Mouse (Mus musculus) kidney, postnatal 0 days (tissue): ENCODE data around the gene Ints6. TPM values are rescaled to one million over a fixed set of nuclear protein-coding genes. Genes with fewer than 3 reads are reported as not detected.

ENCODE experiments used
- ATAC-seq: fragments of 200-750 bp; cut with Nextera tagmentation; replicated peaks from 2 replicates; pipeline ENCODE4 v1.8.0; 2017; ENCODE audit warnings: low read depth, moderate number of reproducible peaks, moderate TSS enrichment, moderate library complexity; ENCODE audit not compliant: low FRiP score
- DNase-seq: peaks from one replicate; pipeline ENCODE4 v3.0.0-alpha.2; 2016; ENCODE audit warnings: low spot score
- H3K27ac ChIP-seq: fragments of 300-500 bp; sonication (generic); 2 replicates; pipeline ENCODE4 v1.5.1; 2014; ENCODE audit warnings: mild to moderate bottlenecking
- H3K27me3 ChIP-seq: fragments of 300-500 bp; sonication (generic); 2 replicates; pipeline ENCODE4 v1.6.1; 2014; ENCODE audit warnings: low read length, mixed read lengths; ENCODE audit not compliant: insufficient read depth
- H3K36me3 ChIP-seq: fragments of 300-500 bp; sonication (generic); 2 replicates; pipeline ENCODE4 v1.6.1; 2014; ENCODE audit warnings: low read length, mixed read lengths; ENCODE audit not compliant: insufficient read depth
- H3K4me1 ChIP-seq: fragments of 300-500 bp; sonication (generic); replicated peaks from 2 replicates; pipeline ENCODE4 v1.6.1; 2014; ENCODE audit warnings: antibody characterized with exemption, low read length, mixed read lengths; ENCODE audit not compliant: insufficient read depth
- H3K4me2 ChIP-seq: fragments of 300-500 bp; sonication (generic); 2 replicates; pipeline ENCODE4 v1.6.1; 2014; ENCODE audit warnings: mild to moderate bottlenecking, low read length, moderate library complexity, mixed read lengths
- H3K4me3 ChIP-seq: fragments of 300-500 bp; sonication (generic); replicated peaks from 2 replicates; pipeline ENCODE4 v1.5.1; 2014; ENCODE audit warnings: low read depth, low read length
- H3K9ac ChIP-seq: fragments of 300-500 bp; sonication (generic); 2 replicates; pipeline ENCODE4 v1.6.1; 2014; ENCODE audit warnings: low read depth, low read length
- H3K9me3 ChIP-seq: fragments of 300-500 bp; sonication (generic); replicated peaks from 2 replicates; pipeline ENCODE4 v1.6.1; 2016; ENCODE audit warnings: low read length, inconsistent platforms, mixed read lengths
- CTCF ChIP-seq: IDR thresholded peaks from 2 replicates; pipeline ENCODE4 v1.5.1; 2016; ENCODE audit warnings: antibody characterized with exemption, low read depth, mild to moderate bottlenecking, moderate library complexity
- WGBS: fragments of 180-500 bp; shearing (Covaris S2); extraction: QIAGEN DNeasy Blood & Tissue Kit; methylation state at CpG from one replicate; pipeline ENCODE4 v1.1.7; 2014; 5-methylcytosine and 5-hydroxymethylcytosine counted together
- polyA plus RNA-seq: library from polyadenylated mRNA; unstranded; fragments of >200 nt; fragmentation: Nextera tagmentation; extraction: Ambion mirVana; gene quantifications from 2 replicates; pipeline ENCODE4 v1.2.1, GENCODE M21; 2015

Ints6 gene
- 13.5 and 17.1 TPM in 2 replicates for polyA plus RNA-seq

GRCm38 (mm10) chr14:62761036-62761881 is at the start of gene Ints6:
Gene Ints6 (minus strand): TSS chr14:62761169.
- H3K4me3 ChIP-seq: peak within 1 kb of the TSS; percentile 94
- peak within 1 kb of the TSS; percentile 97 for H3K9ac ChIP-seq
- TF ChIP-seq CTCF: peak; percentile 26; the same call in 1 of the 2 replicates
- under 1% methylated on average over 67 of the region's 72 CpGs for WGBS
- peak within 1 kb of the TSS; percentile 99 for H3K27ac ChIP-seq
- H3K4me1 ChIP-seq: no peaks in the 10 kb centered on the region
- ATAC-seq (peak; percentile 97), DNase-seq (peak; percentile 100)
- no peaks in the 10 kb centered on the region for H3K27me3 ChIP-seq
- H3K36me3 ChIP-seq: no peaks in the 10 kb centered on the region
- H3K4me2 ChIP-seq: peak within 1 kb of the TSS; percentile 81
- H3K9me3 ChIP-seq: no peaks in the 10 kb centered on the region

DNA sequence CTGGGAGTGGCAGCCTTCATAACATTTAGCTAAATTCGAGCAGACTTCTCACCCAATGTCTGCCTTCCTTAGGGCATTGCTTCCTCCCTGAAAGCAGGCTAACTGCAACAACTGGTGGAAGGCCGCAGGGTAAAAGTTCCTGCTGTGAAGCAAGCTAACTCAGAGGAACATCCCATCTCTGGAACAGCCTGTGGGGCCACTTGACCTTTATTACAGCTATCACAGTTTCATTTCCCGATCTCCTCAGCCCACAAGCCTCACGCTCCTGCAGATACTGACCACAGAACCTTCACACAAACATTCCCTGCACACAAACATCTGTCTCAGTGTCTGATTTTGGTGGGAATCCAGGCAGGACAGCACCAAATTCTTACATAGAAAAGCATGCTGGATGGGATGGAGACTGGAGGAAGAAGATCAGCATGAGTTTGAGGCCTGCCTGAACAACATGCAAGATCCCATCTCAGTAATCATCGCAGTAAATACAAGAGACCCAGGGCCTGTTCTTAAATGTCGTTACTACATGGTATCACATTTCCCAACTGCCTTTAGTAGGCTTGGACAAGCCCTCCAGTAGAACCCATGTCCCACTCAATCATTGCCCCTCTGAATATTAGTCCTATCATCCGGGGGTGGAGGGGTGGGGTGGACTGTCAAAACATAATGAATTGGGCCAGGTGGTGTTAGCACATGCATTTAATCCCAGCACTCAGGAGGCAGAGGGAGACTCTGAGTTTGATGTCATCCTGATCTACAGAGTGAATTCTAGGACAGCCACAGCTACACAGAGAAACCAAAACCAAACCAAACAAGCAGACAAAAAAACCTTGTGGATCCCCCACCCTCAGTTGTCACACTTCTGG is 47.9 kb upstream of the Ints6 start:
- Histone ChIP-seq H3K4me1 (no peaks in the 10 kb centered on the region), H3K27ac (no peak overlapping the region), H3K4me3 (no peak overlapping the region), H3K36me3 (no peaks in the 10 kb centered on the region), H3K27me3 (no peaks in the 10 kb centered on the region), H3K9ac (no peak overlapping the region), H3K4me2 (no peak overlapping the region), H3K9me3 (no peaks in the 10 kb centered on the region)
- no peak for DNase-seq
- WGBS: 48% methylated on average over 7 of the region's 7 CpGs
- no peak for TF ChIP-seq CTCF
- no peak for ATAC-seq

GRCm38 (mm10) chr14:62806921-62807320 is 46.0 kb upstream of the Ints6 start:
- Histone ChIP-seq H3K4me2 (no peak overlapping the region), H3K36me3 (no peaks in the 10 kb centered on the region), H3K27ac (no peak overlapping the region), H3K4me1 (no peaks in the 10 kb centered on the region), H3K27me3 (no peaks in the 10 kb centered on the region), H3K9ac (no peak overlapping the region), H3K4me3 (no peak overlapping the region), H3K9me3 (no peaks in the 10 kb centered on the region)
- no peak for ATAC-seq
- 18% methylated on average over 3 of the region's 3 CpGs for WGBS
- no peak for DNase-seq
- no peak for TF ChIP-seq CTCF

- WGBS: 31% methylated on average over 5 of the region's 5 CpGs
- Histone ChIP-seq H3K9ac (no peak overlapping the region), H3K9me3 (no peaks in the 10 kb centered on the region), H3K36me3 (no peaks in the 10 kb centered on the region), H3K27ac (no peak overlapping the region), H3K4me3 (no peak overlapping the region), H3K4me1 (0 out of 2 replicates have a peak, but pooled peaks cover 3% of the 10 kb centered on the region), H3K4me2 (no peak overlapping the region), H3K27me3 (no peaks in the 10 kb centered on the region)
- no peak for TF ChIP-seq CTCF
- DNase-seq (peak; percentile 62), ATAC-seq (no peak)
These were observed 42.2 kb upstream of the Ints6 start for GRCm38 (mm10) chr14:62803204-62803603.

GRCm38 (mm10) chr14:62800791-62801190 is 39.8 kb upstream of the Ints6 start:
- Histone ChIP-seq H3K27ac (no peak overlapping the region), H3K36me3 (no peaks in the 10 kb centered on the region), H3K9me3 (no peaks in the 10 kb centered on the region), H3K4me1 (0 out of 2 replicates have a peak, but pooled peaks cover 3% of the 10 kb centered on the region), H3K4me2 (no peak overlapping the region), H3K27me3 (no peaks in the 10 kb centered on the region), H3K4me3 (no peak overlapping the region), H3K9ac (no peak overlapping the region)
- DNase-seq: no peak
- no peak for TF ChIP-seq CTCF
- ATAC-seq: no peak
- WGBS: 59% methylated on average over 3 of the region's 3 CpGs

DNA sequence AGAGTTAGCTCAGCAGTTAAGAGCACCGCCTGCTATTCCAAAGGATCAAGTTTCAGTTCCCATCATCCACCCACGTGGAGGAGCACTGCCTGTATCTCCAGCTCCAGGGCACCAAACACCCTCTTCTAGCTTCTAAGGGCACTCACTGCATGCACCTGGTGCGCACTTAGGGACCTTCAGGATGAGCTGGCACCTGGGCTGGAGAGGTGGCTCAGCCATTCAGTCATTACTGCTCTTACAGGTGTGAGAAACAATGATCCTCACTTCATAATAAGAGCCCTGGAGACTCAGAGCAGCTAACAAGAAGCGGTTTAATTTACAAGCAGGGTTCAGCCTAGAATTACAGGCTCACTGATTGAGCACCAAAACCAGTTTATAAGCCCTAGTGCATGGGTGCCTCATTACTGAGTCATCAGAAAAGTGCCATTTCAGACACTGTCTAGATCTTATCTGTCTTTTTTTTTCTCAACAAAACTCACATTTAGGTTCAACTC is 37.7 kb upstream of the Ints6 start:
- H3K36me3 ChIP-seq: no peaks in the 10 kb centered on the region
- DNase-seq: peak; percentile 73
- ATAC-seq: no peak; the same call in 1 of the 2 replicates
- H3K4me3 ChIP-seq: no peak overlapping the region
- TF ChIP-seq CTCF: no peak
- H3K27me3 ChIP-seq: no peaks in the 10 kb centered on the region
- WGBS: 3% methylated on average over 4 of the region's 4 CpGs
- H3K4me1 ChIP-seq: 0 out of 2 replicates have a peak, but pooled peaks cover 3% of the 10 kb centered on the region
- no peak overlapping the region for H3K9ac ChIP-seq
- H3K4me2 ChIP-seq: peak overlapping the region; percentile 45
- H3K27ac ChIP-seq: no peak overlapping the region
- H3K9me3 ChIP-seq: no peaks in the 10 kb centered on the region
